In genomic region chr1:169346876-169347275, GRCm38 (mm10) we compare ENCODE assay signal across 22 mouse cellular contexts.
A peak's percentile ranks its signal among the peaks of the same experiment; 100 is the strongest.
DNase-seq lines count a peak whose midpoint lies in the region; ATAC-seq lines count a peak whose summit lies in the region.
"Had no signal": no experiment of that assay in that cellular context is flagged by ENCODE, and none has a peak within 500 bp of the region (broad histone marks: within the 10 kb centered on the region; RNA-seq: fewer than 3 reads in every experiment).

No protein-coding gene starts in this region.

- ATAC-seq in intestine, embryonic 14.5 days (replicated peaks; ENCODE audit: low FRiP score, low TSS enrichment, low read depth) = no peak
- no peak for ATAC-seq in intestine, embryonic 15.5 days
- ATAC-seq in kidney, embryonic 16.5 days (ENCODE audit: low FRiP score, low TSS enrichment) = no peak; the same call in 1 of the 2 replicates
- ATAC-seq: activated CD4-positive, CD25-positive, alpha-beta regulatory T cell, adult 4 months; Patski had no signal

- no peak overlapping the region for H3K4me3 ChIP-seq in intestine, embryonic 14.5 days (ENCODE audit: low read depth, low read length)
- no peak overlapping the region for H3K4me3 ChIP-seq in intestine, embryonic 15.5 days (replicated peaks)
- no peak overlapping the region for H3K4me3 ChIP-seq in kidney, embryonic 16.5 days (ENCODE audit: low read length)
- H3K4me3 ChIP-seq: embryonic facial prominence, embryonic 13.5 days; forebrain, embryonic 12.5 days; heart, embryonic 10.5 days; hindbrain, embryonic 12.5 days had no signal

- no peaks in the 10 kb centered on the region for H3K27me3 ChIP-seq in intestine, embryonic 14.5 days (replicated peaks; ENCODE audit: control insufficient read depth, insufficient read depth, low read length)
- no peaks in the 10 kb centered on the region for H3K27me3 ChIP-seq in intestine, embryonic 15.5 days (replicated peaks)
- H3K27me3 ChIP-seq in kidney, embryonic 16.5 days (ENCODE audit: insufficient read depth, low read length) = no peaks in the 10 kb centered on the region
- H3K27me3 ChIP-seq: CH12.LX; embryonic facial prominence, embryonic 13.5 days; hindbrain, embryonic 12.5 days had no signal

- peak overlapping the region; percentile 5; the same call in 1 of the 2 replicates for H3K27ac ChIP-seq in intestine, embryonic 14.5 days (ENCODE audit: low read depth)
- no peak overlapping the region for H3K27ac ChIP-seq in intestine, embryonic 15.5 days
- H3K27ac ChIP-seq in kidney, embryonic 16.5 days (ENCODE audit: low read length) = peak overlapping the region; percentile 75; the same call in 1 of the 2 replicates
- H3K27ac ChIP-seq: embryonic facial prominence, embryonic 13.5 days; forebrain, embryonic 12.5 days; heart, embryonic 10.5 days; hindbrain, embryonic 12.5 days had no signal

- no peak overlapping the region for H3K9ac ChIP-seq in intestine, embryonic 14.5 days (ENCODE audit: low read length)
- H3K9ac ChIP-seq in intestine, embryonic 15.5 days = no peak overlapping the region
- H3K9ac ChIP-seq in kidney, embryonic 16.5 days (replicated peaks; ENCODE audit: low read length) = no peak overlapping the region
- H3K9ac ChIP-seq: embryonic facial prominence, embryonic 13.5 days; forebrain, embryonic 12.5 days; hindbrain, embryonic 12.5 days had no signal

- H3K36me3 ChIP-seq in intestine, embryonic 14.5 days (ENCODE audit: control insufficient read depth, insufficient read depth, low read length) = no peaks in the 10 kb centered on the region
- H3K36me3 ChIP-seq in intestine, embryonic 15.5 days = no peaks in the 10 kb centered on the region
- H3K36me3 ChIP-seq in kidney, embryonic 16.5 days (ENCODE audit: insufficient read depth, low read length) = no peaks in the 10 kb centered on the region
- H3K36me3 ChIP-seq: embryonic facial prominence, embryonic 13.5 days; forebrain, embryonic 12.5 days; heart, embryonic 10.5 days; hindbrain, embryonic 12.5 days had no signal

- H3K4me1 ChIP-seq in intestine, embryonic 14.5 days (replicated peaks; ENCODE audit: control insufficient read depth, insufficient read depth, low read length) = peaks cover 6% of the 10 kb centered on the region; the same call in 1 of the 2 replicates
- H3K4me1 ChIP-seq in intestine, embryonic 15.5 days (replicated peaks) = 0 out of 2 replicates have a peak, but pooled peaks cover 2% of the 10 kb centered on the region
- peaks cover 4% of the 10 kb centered on the region; the same call in 1 of the 2 replicates for H3K4me1 ChIP-seq in kidney, embryonic 16.5 days (ENCODE audit: insufficient read depth, low read length)
- H3K4me1 ChIP-seq: embryonic facial prominence, embryonic 13.5 days; forebrain, embryonic 12.5 days; heart, embryonic 10.5 days; hindbrain, embryonic 12.5 days had no signal

- no peak for DNase-seq in intestine, embryonic 14.5 days (ENCODE audit: low spot score)
- no peak for DNase-seq in kidney, adult 18-20 months
- DNase-seq in left cerebral cortex, adult 9 months (ENCODE audit: low spot score in 2 of 2) = peak; percentile 21 to 22
- no peak for DNase-seq in left cerebral cortex, postnatal 4 days
- peak; percentile 79 for DNase-seq in telencephalon, adult 2 months (ENCODE audit: low read depth, low spot score)
- DNase-seq: adrenal gland, postnatal 14 days; cerebellum, adult 18-20 months; cerebellum, adult 9-11 months; cerebellum, postnatal 36 days; gastrocnemius, postnatal 10 days; heart, adult 18-20 months; heart, postnatal 10 days; heart, postnatal 4 days had no signal

- WGBS in intestine, embryonic 14.5 days = 97% methylated on average over 1 of the region's 1 CpGs
- WGBS in intestine, embryonic 15.5 days = 93% methylated on average over 1 of the region's 1 CpGs
- 97% methylated on average over 1 of the region's 1 CpGs for WGBS in kidney, embryonic 16.5 days

- intact Hi-C loops in left cerebral cortex, postnatal 4 days (cut with DNase I) = loop anchor here (5.0 to 10.0 kb wide), 2 partner anchors 792 to 920 kb away; no protein-coding TSS in a partner anchor

- no peaks in the 10 kb centered on the region for H3K9me3 ChIP-seq in intestine, embryonic 14.5 days (ENCODE audit: control insufficient read depth, low read length)
- no peaks in the 10 kb centered on the region for H3K9me3 ChIP-seq in intestine, embryonic 15.5 days
- no peaks in the 10 kb centered on the region for H3K9me3 ChIP-seq in kidney, embryonic 16.5 days (ENCODE audit: low read length)
- H3K9me3 ChIP-seq: embryonic facial prominence, embryonic 13.5 days; forebrain, embryonic 12.5 days; heart, embryonic 10.5 days; hindbrain, embryonic 12.5 days had no signal

- no peak overlapping the region for H3K4me2 ChIP-seq in intestine, embryonic 14.5 days (ENCODE audit: low read length)
- no peak overlapping the region for H3K4me2 ChIP-seq in intestine, embryonic 15.5 days (replicated peaks)
- H3K4me2 ChIP-seq in kidney, embryonic 16.5 days (replicated peaks; ENCODE audit: low read depth, low read length) = no peak overlapping the region
- H3K4me2 ChIP-seq: embryonic facial prominence, embryonic 13.5 days; forebrain, embryonic 12.5 days; hindbrain, embryonic 12.5 days had no signal

Comparison
In these comparisons a context has a peak if more than half of its experiments do, and no peak if none do; other contexts are left out.
1. DNase-seq: peak in left cerebral cortex, adult 9 months (2 of 2) and telencephalon, adult 2 months (single experiment); none in intestine, embryonic 14.5 days (single experiment), kidney, adult 18-20 months (single experiment) and left cerebral cortex, postnatal 4 days (single experiment).